Mouse (Mus musculus) kidney, adult 2 months (tissue): ENCODE data around the gene Slc12a5.

Experiments
- CTCF ChIP-seq: fragments of 200-500 bp; conservative IDR thresholded peaks from 2 replicates; pipeline ENCODE4 v1.5.1; 2011; ENCODE audit warnings: low read depth, mild to moderate bottlenecking, control low read depth, low read length, moderate library complexity, mixed read lengths; ENCODE audit not compliant: insufficient read depth, insufficient read length
- POLR2A ChIP-seq: fragments of 200-500 bp; IDR thresholded peaks from one replicate; pipeline ENCODE4 v1.6.1; 2011; ENCODE audit warnings: low read depth, low read length, control low read depth

- TF ChIP-seq POLR2A (no peak), CTCF (no peak)
Observed at GRCm38 (mm10) chr2:164935991-164936390, 24.6 kb upstream of the Slc12a5 start.
